Mouse (Mus musculus) CH12.LX (cell line): Measurements from ENCODE around the gene Prpf3. TPM values are rescaled to one million over a fixed set of nuclear protein-coding genes. Genes with fewer than 3 reads are reported as not detected.

Source experiments
- DNase-seq: peaks from one replicate; pipeline ENCODE4 v3.0.0-alpha.2; 2013; ENCODE audit errors: extremely low read depth
- H3K27ac ChIP-seq: 2 replicates; pipeline ENCODE4 v1.5.1; 2012; ENCODE audit warnings: low read depth, mild to moderate bottlenecking, control low read depth, moderate library complexity; ENCODE audit not compliant: insufficient read depth
- H3K27me3 ChIP-seq: replicated peaks from 2 replicates; pipeline ENCODE3; 2012; ENCODE audit warnings: inconsistent platforms
- H3K36me3 ChIP-seq, 2 experiments: replicated peaks in 1 of 2; 2 replicates each; pipeline versions ENCODE3 to v1.6.1; 2012; ENCODE audit warnings: inconsistent platforms in 1 of 2, low read length in 1 of 2, mild to moderate bottlenecking in 1 of 2, mixed read lengths in 1 of 2, moderate library complexity in 1 of 2; ENCODE audit not compliant: control insufficient read depth in 1 of 2, insufficient read depth in 1 of 2
- H3K4me1 ChIP-seq, 2 experiments: 2 replicates each; pipeline ENCODE4 v1.6.1; 2012; ENCODE audit warnings: inconsistent platforms in 1 of 2, moderate library complexity in 1 of 2; ENCODE audit not compliant: insufficient read depth in 2 of 2, control insufficient read depth in 1 of 2
- H3K4me2 ChIP-seq: 2 replicates; pipeline ENCODE4 v1.6.1; 2012; ENCODE audit warnings: low read depth, mild to moderate bottlenecking, control low read depth; ENCODE audit not compliant: poor library complexity, insufficient read depth, severe bottlenecking
- H3K4me3 ChIP-seq, 3 experiments: fragments of 150-350 bp in 1 of 3; sonication (generic) in 1 of 3; replicated peaks in 1 of 3; 2 replicates each; pipeline versions ENCODE3 to v1.5.1; 2011 to 2012; ENCODE audit warnings: low read depth in 2 of 3, low read length in 2 of 3, mild to moderate bottlenecking in 2 of 3, moderate library complexity in 2 of 3, control low read depth in 1 of 3, improper control_type of control experiment in 1 of 3, inconsistent platforms in 1 of 3, mixed read lengths in 1 of 3; ENCODE audit not compliant: poor library complexity in 1 of 3
- H3K79me2 ChIP-seq: replicated peaks from 2 replicates; pipeline ENCODE4 v1.6.1; 2012; ENCODE audit warnings: mild to moderate bottlenecking, moderate library complexity; ENCODE audit not compliant: control insufficient read depth, poor library complexity, insufficient read depth, severe bottlenecking; ENCODE audit errors: extremely low read depth
- H3K9ac ChIP-seq: 2 replicates; pipeline ENCODE4 v1.6.1; 2012; ENCODE audit warnings: low read depth, mild to moderate bottlenecking, control low read depth, moderate library complexity; ENCODE audit not compliant: insufficient read depth
- H3K9me3 ChIP-seq: replicated peaks from 2 replicates; pipeline ENCODE3; 2012; ENCODE audit warnings: low read length, inconsistent platforms, mixed read lengths
- CHD1 ChIP-seq: IDR thresholded peaks from 2 replicates; pipeline ENCODE4 v1.6.1; 2012; ENCODE audit warnings: low read depth, low read length, improper control_type of control experiment, inconsistent platforms
- CHD2 ChIP-seq: IDR thresholded peaks from 2 replicates; pipeline ENCODE4 v1.6.1; 2011; ENCODE audit warnings: low read length, improper control_type of control experiment
- CTCF ChIP-seq, 2 experiments: IDR thresholded peaks in 1 of 2; conservative IDR thresholded peaks in 1 of 2; 2 replicates each; pipeline ENCODE4 v1.5.1; 2011 to 2012; ENCODE audit warnings: low read depth in 2 of 2, low read length in 2 of 2, improper control_type of control experiment in 1 of 2, inconsistent platforms in 1 of 2, mild to moderate bottlenecking in 1 of 2, moderate library complexity in 1 of 2
- ELF1 ChIP-seq: IDR thresholded peaks from 2 replicates; pipeline ENCODE4 v1.6.1; 2014; ENCODE audit warnings: low read depth, mild to moderate bottlenecking, inconsistent platforms, low read length, improper control_type of control experiment
- EP300 ChIP-seq: IDR thresholded peaks from 2 replicates; pipeline ENCODE4 v1.6.1; 2011; ENCODE audit warnings: low read length, improper control_type of control experiment
- GABPA ChIP-seq: IDR thresholded peaks from 2 replicates; pipeline ENCODE4 v1.6.1; 2012; ENCODE audit warnings: low read depth, low read length, improper control_type of control experiment, inconsistent platforms; ENCODE audit not compliant: insufficient replicate concordance
- HCFC1 ChIP-seq: IDR thresholded peaks from 2 replicates; pipeline ENCODE4 v1.6.1; 2012; ENCODE audit warnings: low read depth, mild to moderate bottlenecking, inconsistent platforms, low read length, improper control_type of control experiment
- KAT2A ChIP-seq: IDR thresholded peaks from 2 replicates; pipeline ENCODE4 v1.6.1; 2012; ENCODE audit warnings: low read length, improper control_type of control experiment, inconsistent platforms; ENCODE audit not compliant: insufficient replicate concordance
- MAZ ChIP-seq: IDR thresholded peaks from 2 replicates; pipeline ENCODE4 v1.6.1; 2012; ENCODE audit warnings: low read depth, mild to moderate bottlenecking, inconsistent platforms, low read length, improper control_type of control experiment, moderate library complexity
- MEF2A ChIP-seq: IDR thresholded peaks from 2 replicates; pipeline ENCODE4 v1.6.1; 2014; ENCODE audit warnings: low read depth, mild to moderate bottlenecking, inconsistent platforms, low read length, improper control_type of control experiment, borderline replicate concordance
- MXI1 ChIP-seq: IDR thresholded peaks from 2 replicates; pipeline ENCODE4 v1.6.1; 2011; ENCODE audit warnings: mild to moderate bottlenecking, low read depth, low read length, improper control_type of control experiment
- NELFE ChIP-seq: IDR thresholded peaks from 2 replicates; pipeline ENCODE4 v1.6.1; 2011; ENCODE audit warnings: low read depth, low read length, improper control_type of control experiment
- PAX5 ChIP-seq: IDR thresholded peaks from 2 replicates; pipeline ENCODE4 v1.6.1; 2012; ENCODE audit warnings: low read length, inconsistent platforms, mixed read lengths
- POLR2A ChIP-seq: IDR thresholded peaks from 2 replicates; pipeline ENCODE4 v1.6.1; 2011; ENCODE audit warnings: low read depth, mild to moderate bottlenecking, improper control_type of control experiment, low read length
- RCOR1 ChIP-seq: conservative IDR thresholded peaks from 2 replicates; pipeline ENCODE4 v1.6.1; 2012; ENCODE audit warnings: low read depth, mild to moderate bottlenecking, inconsistent platforms, low read length, improper control_type of control experiment
- SIN3A ChIP-seq: IDR thresholded peaks from 2 replicates; pipeline ENCODE4 v1.6.1; 2012; ENCODE audit warnings: low read length, improper control_type of control experiment, inconsistent platforms
- TBP ChIP-seq: conservative IDR thresholded peaks from 2 replicates; pipeline ENCODE4 v1.6.1; 2011; ENCODE audit warnings: low read depth, low read length, improper control_type of control experiment
- TCF12 ChIP-seq: IDR thresholded peaks from 2 replicates; pipeline ENCODE4 v1.6.1; 2014; ENCODE audit warnings: low read depth, mild to moderate bottlenecking, inconsistent platforms, low read length, improper control_type of control experiment
- UBTF ChIP-seq: IDR thresholded peaks from 2 replicates; pipeline ENCODE4 v1.6.1; 2012; ENCODE audit warnings: low read depth, mild to moderate bottlenecking, inconsistent platforms, low read length, improper control_type of control experiment, moderate library complexity
- ZKSCAN1 ChIP-seq: IDR thresholded peaks from 2 replicates; pipeline ENCODE4 v1.6.1; 2012; ENCODE audit warnings: low read depth, inconsistent platforms, low read length, improper control_type of control experiment, borderline replicate concordance
- ZMIZ1 ChIP-seq: IDR thresholded peaks from 2 replicates; pipeline ENCODE4 v1.6.1; 2012; ENCODE audit warnings: low read depth, mild to moderate bottlenecking, inconsistent platforms, low read length, improper control_type of control experiment
- dilution Hi-C: fragments of 300-500 bp; cut with MboI; formaldehyde crosslinking; loops from 2 replicates; pipeline ENCODE4 v1.14.3; 2020; ENCODE audit warnings: low sequenced_read_pairs; ENCODE audit not compliant: extremely low pct_unique_long_range_greater_than_20kb, extremely low pct_ligation_motif_present
- in situ Hi-C: fragments of 300-500 bp; cut with MboI; formaldehyde crosslinking; loops from 3 replicates; pipeline ENCODE4 v1.14.3; 2019; ENCODE audit warnings: low sequenced_read_pairs, low pct_ligation_motif_present, low pct_unique_long_range_greater_than_20kb, mixed read lengths
- polyA plus RNA-seq: library from polyadenylated mRNA; unstranded; fragments of >175 nt; gene quantifications from 2 replicates; pipeline ENCODE4 v1.2.1, GENCODE M21; 2012; ENCODE audit warnings: low read depth; ENCODE audit not compliant: insufficient read length
- total RNA-seq, 2 experiments: library from RNA; depleted of rRNA; stranded (reverse); fragments of 300-350 nt in 1 of 2; fragments of >200 nt in 1 of 2; gene quantifications; 2 replicates each; pipeline ENCODE4 v1.2.3; 2012 to 2014

Prpf3 gene
- total and polyA plus RNA-seq, 3 experiments, result 11.5 to 67.8 (median 27.1) TPM

- Histone ChIP-seq H3K4me2 (peak within 1 kb of the TSS; percentile 100), H3K27ac (no peak within 1 kb of the TSS), H3K36me3 (peaks cover 0 to 7% of the 10 kb centered on the region in 2 experiments), H3K4me1 (peaks cover 7 to 9% of the 10 kb centered on the region in 2 experiments; a peak in 3 of 4 replicates), H3K79me2 (no peaks in the 10 kb centered on the region), H3K27me3 (peaks cover 12% of the 10 kb centered on the region), H3K4me3 (peak within 1 kb of the TSS in 1 of 3 experiments; percentile 33), H3K9me3 (no peaks in the 10 kb centered on the region), H3K9ac (no peak within 1 kb of the TSS; the same call in 1 of the 2 replicates)
- no peak for DNase-seq
- dilution Hi-C loops (no loop called here), in situ Hi-C loops (loop anchor here (5.0 kb wide), 1 partner anchor 37 kb away; no protein-coding TSS in a partner anchor)
- TF ChIP-seq SIN3A (no peak), EP300 (no peak), PAX5 (no peak), HCFC1 (no peak), CTCF (conservative IDR thresholded peaks at IDR 0.05 in 1 of 2, IDR thresholded peaks at IDR 0.05 in 1 of 2; ENCODE audit: low read depth in 2 of 2, low read length in 2 of 2) (no peak), KAT2A (no peak), ZKSCAN1 (no peak), TBP (no peak), ZMIZ1 (no peak)
Measured at GRCm38 (mm10) chr3:95904568-95904967, 48.9 kb upstream of the Prpf3 start, which contains the start of gene Car14. Gene Car14, minus strand, starts transcription at chr3:95904691.

GRCm38 (mm10) chr3:95903753-95904502 lies 48.2 kb upstream of the Prpf3 start:
- H3K79me2 ChIP-seq, result no peaks in the 10 kb centered on the region
- peaks cover 7 to 15% of the 10 kb centered on the region in 2 experiments; a peak in 3 of 4 replicates for H3K4me1 ChIP-seq
- H3K9me3 ChIP-seq, result no peaks in the 10 kb centered on the region
- peaks cover 12% of the 10 kb centered on the region for H3K27me3 ChIP-seq
- H3K4me3 ChIP-seq, result no peak overlapping the region
- dilution Hi-C loops (no loop called here), in situ Hi-C loops (loop anchor here (5.0 kb wide), 1 partner anchor 37 kb away; no protein-coding TSS in a partner anchor)
- no peak for DNase-seq
- no peak for TF ChIP-seq GABPA
- TF ChIP-seq RCOR1, result no peak
- TF ChIP-seq TBP, result no peak
- no peak for TF ChIP-seq POLR2A
- TF ChIP-seq MEF2A, result no peak
- no peak for TF ChIP-seq NELFE
- TF ChIP-seq SIN3A, result no peak
- TF ChIP-seq PAX5, result no peak
- TF ChIP-seq CHD2, result no peak
- TF ChIP-seq CHD1, result no peak
- no peak for TF ChIP-seq KAT2A
- TF ChIP-seq TCF12, result no peak
- no peak for TF ChIP-seq MXI1
- no peak for TF ChIP-seq UBTF
- TF ChIP-seq MAZ, result no peak
- TF ChIP-seq CTCF (conservative IDR thresholded peaks at IDR 0.05 in 1 of 2, IDR thresholded peaks at IDR 0.05 in 1 of 2; ENCODE audit: low read depth in 2 of 2, low read length in 2 of 2), result no peak
- TF ChIP-seq ELF1, result no peak
- no peak overlapping the region for H3K27ac ChIP-seq
- no peak overlapping the region for H3K9ac ChIP-seq
- H3K4me2 ChIP-seq, result no peak overlapping the region
- peaks cover 0 to 12% of the 10 kb centered on the region in 2 experiments for H3K36me3 ChIP-seq
